Mouse (Mus musculus) embryonic fibroblast, embryonic 13.5 days (primary cell): ENCODE measurements around the gene Gpatch2l.

Experiments
- CTCF ChIP-seq: IDR thresholded peaks from 2 replicates; pipeline ENCODE4 v1.5.1; 2011; ENCODE audit warnings: mild to moderate bottlenecking, control low read depth, low read length, moderate library complexity, borderline replicate concordance; ENCODE audit not compliant: insufficient read depth
- POLR2A ChIP-seq: IDR thresholded peaks from 2 replicates; pipeline ENCODE4 v1.6.1; 2011; ENCODE audit warnings: low read depth, mild to moderate bottlenecking, control low read depth, low read length, moderate library complexity

DNA sequence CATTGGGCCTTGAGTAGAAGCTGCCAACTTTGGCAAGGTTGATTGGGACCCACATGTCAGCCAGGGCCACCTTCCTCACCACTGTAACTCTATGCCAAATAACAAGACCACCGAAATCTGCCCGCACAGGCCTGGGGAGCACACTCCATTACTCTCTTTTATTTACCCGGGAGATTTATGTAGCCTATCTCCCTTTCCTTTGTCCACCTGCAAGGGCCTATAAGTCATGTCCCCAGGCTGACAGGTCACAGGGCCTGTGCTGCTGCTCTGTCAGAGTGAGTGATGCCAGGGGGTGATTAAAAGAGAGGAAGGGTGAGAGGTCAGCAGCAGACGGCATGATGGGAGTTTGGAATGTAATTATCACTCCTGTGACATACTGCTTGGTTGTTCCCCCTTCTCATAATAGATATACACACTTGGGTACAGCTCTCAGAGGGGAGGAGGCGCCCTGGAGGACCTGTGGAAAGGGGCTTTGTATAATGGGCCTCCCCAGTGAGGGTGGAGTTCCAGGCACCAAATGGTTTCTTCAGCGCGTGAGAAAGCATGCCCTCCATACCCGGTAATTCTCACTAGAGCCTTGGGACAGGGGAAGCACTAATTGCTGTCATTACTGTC is 38.1 kb upstream of the Gpatch2l start:
- no peak for TF ChIP-seq CTCF
- TF ChIP-seq POLR2A, result no peak
